Mouse (Mus musculus) Patski (cell line): Measurements from ENCODE around the gene Sufu. TPM values are rescaled to one million over a fixed set of nuclear protein-coding genes. Genes with fewer than 3 reads are reported as not detected.
A peak's percentile ranks its signal among the peaks of the same experiment; 100 is the strongest.

Experiments used
- ATAC-seq: fragments of 100-300 bp; one replicate; pipeline ENCODE4 v1.8.0; 2021
- CTCF ChIA-PET: fragments of 350-600 bp; sonication (Branson Sonifier 250); formaldehyde crosslinking; loops from one replicate; lab custom pipeline; 2022; ENCODE audit warnings: inconsistent platforms; lab: Charles Lee
- POLR2A ChIA-PET: fragments of 350-600 bp; sonication (Branson Sonifier 250); formaldehyde crosslinking; loops from one replicate; lab custom pipeline; 2022; ENCODE audit warnings: antibody characterized with exemption, inconsistent platforms; lab: Charles Lee
- DNase-seq: peaks from one replicate; pipeline ENCODE4 v3.0.0-alpha.2; 2011; ENCODE audit warnings: low read depth, low spot score
- H3K27me3 ChIP-seq: fragments of 371-371 bp; one replicate; pipeline ENCODE4 v1.5.1; 2021
- CTCF ChIP-seq: fragments of 100-300 bp; IDR thresholded peaks from one replicate; pipeline ENCODE4 v1.5.1; 2021
- in situ Hi-C: fragments of 300-500 bp; cut with MboI; formaldehyde crosslinking; loops from 3 replicates; pipeline ENCODE4 v1.11.1; 2018; ENCODE audit warnings: low pct_unique_long_range_greater_than_20kb, mixed read lengths
- polyA plus RNA-seq: library from polyadenylated mRNA; unstranded; gene quantifications from one replicate; pipeline ENCODE4 v1.2.3, GENCODE M21; 2021

Sufu gene
- polyA plus RNA-seq, 1 experiment from 2014 or later, result 35.2 TPM

DNA sequence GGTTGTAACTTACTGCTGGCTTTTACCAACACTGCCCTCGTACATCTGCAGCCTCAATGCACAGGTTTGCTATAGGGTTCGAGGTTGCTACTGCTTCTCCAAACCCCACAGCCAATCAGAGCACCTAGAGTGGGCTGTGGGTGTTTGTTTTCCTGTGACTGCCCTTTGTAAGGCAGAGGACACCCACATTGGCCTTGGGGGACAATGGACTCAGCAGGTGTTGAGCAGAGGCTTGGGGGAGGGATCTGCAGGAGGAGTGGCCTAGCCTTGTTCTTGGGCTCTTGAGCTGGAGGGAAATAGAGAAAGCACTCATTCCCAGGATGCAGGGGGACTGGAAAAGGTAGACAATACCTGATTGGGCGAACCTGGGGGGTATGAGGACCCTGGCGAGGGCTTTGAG lies 38.3 kb upstream of the Sufu start:
- no peak for TF ChIP-seq CTCF
- DNase-seq (no peak), ATAC-seq (no peak)
- in situ Hi-C loops, result no loop called here
- ChIA-PET CTCF (interaction anchor here (0.8 kb wide), 1 partner anchor 20 kb away, joined by 3 read pairs; no protein-coding TSS in a partner anchor), POLR2A (no interaction called here)
- no peaks in the 10 kb centered on the region for H3K27me3 ChIP-seq

DNA sequence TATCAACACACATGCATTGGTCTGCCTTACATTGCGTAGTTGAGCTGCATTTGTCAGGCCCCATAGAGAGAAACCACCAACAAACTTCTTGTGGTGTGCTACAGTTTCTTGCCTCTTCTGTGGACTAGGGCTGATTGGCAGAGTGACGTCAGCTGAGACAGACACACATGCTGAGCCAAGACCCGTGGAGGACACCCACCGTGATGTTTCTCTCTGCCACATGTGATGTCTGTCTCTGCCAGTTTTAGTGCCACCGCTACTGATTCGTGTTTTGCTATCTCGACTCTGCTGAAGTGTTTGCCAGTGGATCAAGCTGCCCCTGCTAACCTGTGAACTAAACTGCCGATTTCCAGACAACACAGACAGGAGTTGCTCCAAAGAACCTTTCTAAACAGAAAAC lies 34.6 kb upstream of the Sufu start:
- in situ Hi-C loops, result loop anchor here (10.0 kb wide), 1 partner anchor 227 kb away; the partner anchor contains the start of gene Elovl3
- CTCF ChIA-PET, result interaction anchor here (1.1 to 1.4 kb wide), 3 partner anchors 10 to 58 kb away, joined by 3 to 5 read pairs (median 3); partner anchors contain the start of gene Nfkb2

DNA sequence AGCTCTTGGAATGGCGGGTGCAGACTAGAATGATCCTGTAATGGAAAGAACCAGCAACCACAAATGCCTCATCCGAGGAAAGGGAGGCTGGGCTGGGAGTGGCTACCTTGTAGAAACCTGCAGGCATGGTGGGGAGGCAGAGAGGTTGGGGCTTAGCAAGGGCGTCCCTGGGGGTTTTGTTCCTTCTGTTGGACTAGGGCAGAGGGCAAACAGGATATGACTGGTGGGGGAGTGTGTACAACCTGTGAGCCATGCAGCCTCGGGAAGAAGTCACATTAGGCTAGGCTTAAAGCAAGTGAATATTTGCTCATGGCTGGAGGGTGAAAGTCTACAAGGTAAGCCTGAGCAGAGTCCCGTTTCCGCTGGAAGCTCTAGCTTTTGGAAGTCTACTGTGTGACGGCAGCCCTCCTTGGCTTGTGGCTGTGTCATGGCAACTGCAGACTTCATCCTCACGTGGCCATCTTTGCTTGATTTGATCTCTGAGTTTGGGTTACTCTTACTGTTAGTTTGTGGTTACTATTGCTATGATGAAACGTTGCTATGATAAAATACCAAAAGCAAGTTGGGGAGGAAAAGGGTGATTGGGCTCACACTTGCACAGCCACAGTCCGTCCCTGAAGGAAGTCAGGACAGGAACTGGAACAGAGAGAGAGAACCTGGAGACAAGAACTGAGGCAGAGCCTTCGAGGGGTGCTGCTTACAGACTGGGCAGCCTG lies 33.2 kb upstream of the Sufu start:
- in situ Hi-C loops, result loop anchor here (10.0 kb wide), 1 partner anchor 229 kb away; the partner anchor contains the start of gene Elovl3
- no peaks in the 10 kb centered on the region for H3K27me3 ChIP-seq
- POLR2A ChIA-PET, result no interaction called here
- ATAC-seq (no peak), DNase-seq (no peak)
- TF ChIP-seq CTCF, result no peak
- CTCF ChIA-PET, result interaction anchor here (1.1 to 1.4 kb wide), 2 partner anchors 12 to 59 kb away, joined by 3 read pairs; partner anchors contain the start of gene Nfkb2

More for the DNA sequence above, 34.6 kb upstream of the Sufu start:
- H3K27me3 ChIP-seq, result no peaks in the 10 kb centered on the region
- POLR2A ChIA-PET, result no interaction called here
- DNase-seq, result no peak
- no peak for TF ChIP-seq CTCF
- no peak for ATAC-seq

DNA sequence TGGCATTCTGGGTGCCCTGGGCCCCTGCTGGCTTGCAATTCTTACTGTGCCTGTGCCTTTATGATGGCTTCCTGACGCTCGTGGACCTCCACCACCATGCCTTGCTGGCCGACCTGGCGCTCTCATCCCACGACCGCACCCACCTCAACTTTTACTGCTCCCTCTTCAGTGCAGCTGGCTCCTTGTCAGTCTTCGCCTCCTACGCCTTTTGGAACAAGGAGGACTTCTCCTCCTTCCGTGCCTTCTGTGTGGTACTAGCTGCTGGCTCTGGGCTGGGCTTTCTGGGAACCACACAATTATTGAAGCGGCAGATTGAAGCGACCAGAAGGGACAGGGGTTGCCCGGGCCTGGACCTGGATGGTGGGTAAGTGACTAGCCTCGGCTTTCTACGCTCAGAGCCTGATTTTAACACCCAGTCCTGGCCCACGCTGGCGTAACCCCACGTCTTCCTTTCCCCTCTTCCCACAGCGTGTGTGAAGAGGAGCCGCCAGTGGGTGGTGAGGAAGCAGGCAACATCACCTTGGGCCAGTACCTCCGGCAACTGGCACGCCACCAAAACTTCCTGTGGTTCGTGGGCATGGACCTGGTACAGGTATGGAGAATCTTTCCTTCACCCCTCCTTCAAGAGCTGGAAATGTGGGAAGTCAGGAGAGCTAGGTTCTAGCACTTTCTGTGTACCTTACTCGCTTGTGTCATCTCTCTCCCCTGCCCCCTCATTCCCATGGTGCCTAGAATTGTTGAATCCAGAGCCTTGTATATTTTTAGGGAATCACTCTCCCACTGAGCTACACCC lies 28.7 kb upstream of the Sufu start:
- ATAC-seq (no peak), DNase-seq (no peak)
- in situ Hi-C loops, result loop anchor here (10.0 kb wide), 1 partner anchor 233 kb away; the partner anchor contains the start of gene Elovl3
- POLR2A ChIA-PET, result interaction anchor here (0.9 kb wide), 1 partner anchor 20 kb away, joined by 4 read pairs; no protein-coding TSS in a partner anchor
- H3K27me3 ChIP-seq, result no peaks in the 10 kb centered on the region
- CTCF ChIA-PET, result interaction anchor here (0.9 to 1.4 kb wide), 4 partner anchors 11 to 65 kb away, joined by 3 to 5 read pairs (median 4); partner anchors contain the start of gene Sufu
- TF ChIP-seq CTCF, result no peak

DNA sequence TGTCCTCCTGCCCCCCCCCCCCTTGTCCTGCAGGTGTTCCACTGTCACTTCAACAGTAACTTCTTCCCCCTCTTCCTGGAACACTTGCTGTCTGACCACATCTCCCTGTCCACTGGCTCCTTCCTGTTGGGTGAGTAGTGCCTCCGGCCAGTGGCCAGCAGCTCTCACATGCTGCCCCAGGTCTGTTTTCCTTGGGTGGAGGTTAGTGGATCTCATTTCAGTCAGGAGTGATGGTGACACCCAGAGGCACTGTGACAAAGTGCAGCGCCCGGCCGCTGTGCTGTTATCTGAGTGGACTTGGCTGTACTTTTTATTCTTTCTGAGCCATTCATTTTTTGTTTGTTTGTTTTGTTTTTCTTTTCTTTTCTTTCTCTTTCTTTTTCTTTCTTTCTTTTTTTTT lies 27.5 kb upstream of the Sufu start:
- CTCF ChIA-PET, result interaction anchor here (0.9 to 1.4 kb wide), 5 partner anchors 13 to 67 kb away, joined by 3 to 4 read pairs (median 4); partner anchors contain the start of genes Nfkb2 and Sufu

DNA sequence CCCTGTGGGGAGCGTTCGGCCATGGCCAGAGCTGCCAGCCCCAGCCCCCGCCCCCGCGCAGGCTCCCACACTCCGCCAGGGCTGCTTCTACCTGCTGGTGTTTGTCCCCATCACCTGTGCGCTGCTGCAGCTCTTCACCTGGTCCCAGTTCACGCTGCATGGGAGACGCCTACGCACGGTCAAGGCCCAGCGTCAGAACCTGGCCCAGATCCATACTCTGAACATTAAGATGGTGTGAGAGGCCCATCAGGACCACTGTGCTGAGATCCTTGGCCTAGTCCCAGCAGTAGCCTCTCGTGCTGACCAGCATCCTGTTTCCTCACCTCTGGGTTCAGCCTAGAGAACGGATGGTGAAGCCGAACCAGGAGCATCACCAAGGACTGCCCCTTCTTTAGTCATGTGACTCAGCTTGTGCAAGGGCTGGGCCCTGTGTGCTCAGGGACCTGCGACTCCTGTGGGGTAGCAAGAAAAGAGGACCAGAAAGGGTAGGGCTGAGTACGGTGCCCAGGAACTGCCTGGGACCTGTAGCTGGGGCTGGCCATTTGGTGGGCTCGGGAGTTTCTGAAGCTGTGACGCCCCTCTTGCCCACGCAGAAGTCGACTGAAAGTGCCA lies 22.1 kb upstream of the Sufu start:
- POLR2A ChIA-PET, result interaction anchor here (1.4 kb wide), 1 partner anchor 16 kb away, joined by 3 read pairs; no protein-coding TSS in a partner anchor
- in situ Hi-C loops, result no loop called here
- no peaks in the 10 kb centered on the region for H3K27me3 ChIP-seq
- DNase-seq (no peak), ATAC-seq (no peak)
- CTCF ChIA-PET, result no interaction called here
- no peak for TF ChIP-seq CTCF

More for the DNA sequence above, 27.5 kb upstream of the Sufu start:
- in situ Hi-C loops, result loop anchor here (10.0 kb wide), 1 partner anchor 234 kb away; the partner anchor contains the start of gene Elovl3
- POLR2A ChIA-PET, result interaction anchor here (0.6 to 0.9 kb wide), 2 partner anchors 21 to 23 kb away, joined by 3 to 4 read pairs; no protein-coding TSS in a partner anchor
- no peaks in the 10 kb centered on the region for H3K27me3 ChIP-seq
- ATAC-seq, result peak; percentile 72
- TF ChIP-seq CTCF, result peak; percentile 97
- no peak for DNase-seq

DNA sequence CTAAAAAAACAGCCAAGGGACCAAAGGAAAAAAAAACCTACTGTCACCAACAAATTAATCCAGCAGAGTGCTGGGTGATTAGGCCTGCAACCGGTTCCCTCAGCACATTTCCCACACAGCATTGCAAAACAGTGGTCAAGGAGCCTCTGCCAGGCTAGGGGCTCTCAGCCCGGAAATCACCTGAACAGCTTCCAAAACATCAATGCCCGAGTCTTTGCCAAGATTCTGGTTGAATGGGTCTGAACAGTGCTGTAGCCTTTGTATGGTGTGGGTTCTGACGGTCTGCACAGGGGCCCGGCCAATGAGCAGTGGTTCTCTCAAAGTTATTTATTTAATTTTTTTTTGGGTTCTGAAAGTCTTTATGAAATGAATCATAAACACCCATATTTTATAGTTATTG lies 21.2 kb upstream of the Sufu start:
- DNase-seq, result no peak
- no peak for ATAC-seq
- ChIA-PET POLR2A (interaction anchor here (1.4 kb wide), 1 partner anchor 15 kb away, joined by 3 read pairs; no protein-coding TSS in a partner anchor), CTCF (no interaction called here)
- H3K27me3 ChIP-seq, result no peaks in the 10 kb centered on the region
- TF ChIP-seq CTCF, result no peak
- in situ Hi-C loops, result no loop called here

DNA sequence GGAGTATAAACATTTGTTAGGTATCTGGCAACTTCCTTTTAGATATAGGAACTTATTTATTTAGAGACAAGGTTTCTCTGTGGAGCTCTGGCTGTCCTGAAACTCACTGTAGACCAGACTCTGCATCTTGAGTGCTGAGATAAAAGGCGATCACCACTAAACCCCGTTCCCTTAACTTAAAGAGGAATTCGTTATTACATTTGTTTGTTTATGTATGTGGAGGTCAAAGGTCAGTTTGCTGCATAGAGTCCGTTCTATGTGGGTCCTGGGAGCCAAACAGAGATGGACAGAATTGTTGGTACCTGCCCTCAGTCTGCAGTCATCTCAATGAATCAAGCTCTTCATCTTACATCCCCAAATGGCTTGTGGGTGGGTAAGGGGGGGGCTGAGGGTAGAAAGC lies 20.8 kb upstream of the Sufu start:
- ATAC-seq, result no peak
- H3K27me3 ChIP-seq, result no peaks in the 10 kb centered on the region
- CTCF ChIA-PET, result no interaction called here
- in situ Hi-C loops, result no loop called here
- DNase-seq, result no peak
- POLR2A ChIA-PET, result interaction anchor here (1.4 kb wide), 1 partner anchor 14 kb away, joined by 3 read pairs; no protein-coding TSS in a partner anchor
- TF ChIP-seq CTCF, result no peak

DNA sequence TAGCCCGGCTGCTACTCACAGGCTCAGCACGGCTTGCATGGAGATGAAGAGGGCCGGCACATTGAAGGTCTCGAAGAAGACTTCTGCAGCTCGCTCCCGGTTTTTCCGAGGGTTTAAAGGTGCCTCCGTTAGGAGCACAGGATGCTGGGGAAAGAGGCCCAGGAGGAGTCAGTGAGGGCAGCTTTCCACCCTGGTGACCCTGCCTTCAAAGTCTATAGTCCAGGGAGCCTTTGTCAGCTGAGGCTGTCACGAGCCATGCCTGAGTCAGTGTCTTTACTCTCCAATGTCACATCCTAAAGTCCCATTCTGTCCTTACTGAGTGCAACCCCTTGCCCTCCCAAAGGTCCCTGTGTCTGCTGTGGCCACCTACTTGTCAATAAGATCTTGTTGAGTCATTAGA lies 14.4 kb upstream of the Sufu start:
- no peak for ATAC-seq
- in situ Hi-C loops, result no loop called here
- H3K27me3 ChIP-seq, result no peaks in the 10 kb centered on the region
- TF ChIP-seq CTCF, result no peak
- POLR2A ChIA-PET, result interaction anchor here (0.7 kb wide), 1 partner anchor 64 kb away, joined by 3 read pairs; no protein-coding TSS in a partner anchor
- CTCF ChIA-PET, result no interaction called here
- no peak for DNase-seq

DNA sequence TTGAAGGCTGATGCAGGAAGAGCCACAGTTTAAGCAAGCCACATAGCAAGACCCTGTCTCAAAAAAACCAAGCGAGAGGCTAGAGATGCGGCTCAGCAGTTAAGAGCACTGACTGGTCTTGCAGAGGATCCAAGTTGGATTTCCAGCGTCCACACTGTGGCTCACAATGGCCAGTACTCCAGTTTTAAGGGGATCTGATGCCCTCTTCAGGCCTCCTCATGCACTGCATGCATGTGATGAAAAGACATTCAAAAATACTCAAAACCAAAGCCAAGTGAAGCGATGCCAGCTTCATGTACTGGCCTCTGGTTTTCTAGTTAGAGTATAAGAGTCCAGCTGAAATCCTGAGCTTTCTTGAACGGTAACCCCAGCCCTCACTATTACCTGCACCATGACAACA lies 6.8 kb upstream of the Sufu start:
- POLR2A ChIA-PET, result interaction anchor here (1.5 kb wide), 1 partner anchor 14 kb away, joined by 3 read pairs; no protein-coding TSS in a partner anchor
- CTCF ChIA-PET, result interaction anchor here (2.0 kb wide), 1 partner anchor 10 kb away, joined by 5 read pairs; no protein-coding TSS in a partner anchor
- ATAC-seq (no peak), DNase-seq (no peak)
- H3K27me3 ChIP-seq, result no peaks in the 10 kb centered on the region
- in situ Hi-C loops, result no loop called here
- no peak for TF ChIP-seq CTCF
